Mouse (Mus musculus) heart, embryonic 15.5 days (tissue): ENCODE results near the gene Apoc1. TPM values are rescaled to one million over a fixed set of nuclear protein-coding genes. Genes with fewer than 3 reads are reported as not detected.
"Not testable (repeated sequence)": the region's sequence is repeated elsewhere in the genome, so short reads cannot be mapped to it uniquely, and the experiment has no call there.

ENCODE experiments used
- ATAC-seq: fragments of 200-750 bp; cut with Nextera tagmentation; replicated peaks from 2 replicates; pipeline ENCODE4 v1.8.0; 2017; ENCODE audit warnings: low read depth, moderate TSS enrichment; ENCODE audit not compliant: insufficient number of reproducible peaks, insufficient read depth, low FRiP score
- H3K27ac ChIP-seq: fragments of 300-500 bp; sonication (generic); 2 replicates; pipeline ENCODE4 v1.5.1; 2015; ENCODE audit warnings: mild to moderate bottlenecking, inconsistent platforms
- H3K27me3 ChIP-seq: fragments of 300-500 bp; sonication (generic); 2 replicates; pipeline ENCODE4 v1.6.1; 2015; ENCODE audit warnings: inconsistent platforms
- H3K36me3 ChIP-seq: fragments of 300-500 bp; sonication (generic); 2 replicates; pipeline ENCODE4 v1.6.1; 2015; ENCODE audit warnings: mild to moderate bottlenecking, inconsistent platforms
- H3K4me1 ChIP-seq: fragments of 300-500 bp; sonication (generic); replicated peaks from 2 replicates; pipeline ENCODE4 v1.6.1; 2015; ENCODE audit warnings: inconsistent platforms
- H3K4me2 ChIP-seq: fragments of 300-500 bp; sonication (generic); 2 replicates; pipeline ENCODE4 v1.6.1; 2015; ENCODE audit warnings: inconsistent platforms, mild to moderate bottlenecking, moderate library complexity
- H3K4me3 ChIP-seq: fragments of 300-500 bp; sonication (generic); 2 replicates; pipeline ENCODE4 v1.5.1; 2015; ENCODE audit warnings: mild to moderate bottlenecking, inconsistent platforms
- H3K9ac ChIP-seq: fragments of 300-500 bp; sonication (generic); 2 replicates; pipeline ENCODE4 v1.6.1; 2015; ENCODE audit warnings: mild to moderate bottlenecking, inconsistent platforms
- H3K9me3 ChIP-seq: fragments of 300-500 bp; sonication (generic); replicated peaks from 2 replicates; pipeline ENCODE4 v1.6.1; 2016; ENCODE audit warnings: inconsistent platforms
- WGBS: fragments of 180-500 bp; shearing (Covaris S2); methylation state at CpG from one replicate; pipeline ENCODE4 v1.1.7; 2015; ENCODE audit warnings: mixed read lengths; 5-methylcytosine and 5-hydroxymethylcytosine counted together
- polyA plus RNA-seq: library from polyadenylated mRNA; unstranded; fragments of >200 nt; fragmentation: Nextera tagmentation; extraction: Ambion mirVana; gene quantifications from 2 replicates; pipeline ENCODE4 v1.2.1, GENCODE M21; 2015

The Apoc1 gene
- polyA plus RNA-seq, 1 experiment from 2014 or later, result 12.3 TPM

DNA sequence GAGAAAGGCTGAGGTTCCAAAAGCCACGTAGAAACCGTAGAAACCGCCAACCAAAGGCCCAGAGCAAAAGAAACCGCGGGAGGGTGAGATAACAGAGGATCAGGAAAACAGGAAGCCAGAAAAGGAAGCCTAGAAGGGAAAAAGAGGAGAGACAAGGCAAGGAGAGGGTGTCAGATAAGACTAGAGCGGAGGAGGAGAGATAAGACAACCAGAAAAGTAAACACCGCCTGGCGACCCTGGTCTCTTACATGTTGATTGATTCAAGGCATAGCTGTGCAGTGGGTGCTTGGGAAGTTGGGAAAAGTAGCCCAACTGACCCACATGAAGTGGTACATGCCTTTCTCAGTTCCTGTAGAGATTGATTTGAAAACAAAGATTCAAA lies 2.7 kb upstream of the Apoc1 start:
- 15% methylated on average over 8 of the region's 8 CpGs for WGBS
- H3K4me1 ChIP-seq, result peaks cover 62% of the 10 kb centered on the region
- no peaks in the 10 kb centered on the region for H3K9me3 ChIP-seq
- H3K36me3 ChIP-seq, result peaks cover 9% of the 10 kb centered on the region; the same call in 1 of the 2 replicates
- H3K27me3 ChIP-seq, result no peaks in the 10 kb centered on the region
- ATAC-seq, result peak; percentile 14; the same call in 1 of the 2 replicates
- no peak overlapping the region for H3K4me2 ChIP-seq
- H3K4me3 ChIP-seq, result no peak overlapping the region
- H3K27ac ChIP-seq, result peak overlapping the region; percentile 77
- H3K9ac ChIP-seq, result no peak overlapping the region

DNA sequence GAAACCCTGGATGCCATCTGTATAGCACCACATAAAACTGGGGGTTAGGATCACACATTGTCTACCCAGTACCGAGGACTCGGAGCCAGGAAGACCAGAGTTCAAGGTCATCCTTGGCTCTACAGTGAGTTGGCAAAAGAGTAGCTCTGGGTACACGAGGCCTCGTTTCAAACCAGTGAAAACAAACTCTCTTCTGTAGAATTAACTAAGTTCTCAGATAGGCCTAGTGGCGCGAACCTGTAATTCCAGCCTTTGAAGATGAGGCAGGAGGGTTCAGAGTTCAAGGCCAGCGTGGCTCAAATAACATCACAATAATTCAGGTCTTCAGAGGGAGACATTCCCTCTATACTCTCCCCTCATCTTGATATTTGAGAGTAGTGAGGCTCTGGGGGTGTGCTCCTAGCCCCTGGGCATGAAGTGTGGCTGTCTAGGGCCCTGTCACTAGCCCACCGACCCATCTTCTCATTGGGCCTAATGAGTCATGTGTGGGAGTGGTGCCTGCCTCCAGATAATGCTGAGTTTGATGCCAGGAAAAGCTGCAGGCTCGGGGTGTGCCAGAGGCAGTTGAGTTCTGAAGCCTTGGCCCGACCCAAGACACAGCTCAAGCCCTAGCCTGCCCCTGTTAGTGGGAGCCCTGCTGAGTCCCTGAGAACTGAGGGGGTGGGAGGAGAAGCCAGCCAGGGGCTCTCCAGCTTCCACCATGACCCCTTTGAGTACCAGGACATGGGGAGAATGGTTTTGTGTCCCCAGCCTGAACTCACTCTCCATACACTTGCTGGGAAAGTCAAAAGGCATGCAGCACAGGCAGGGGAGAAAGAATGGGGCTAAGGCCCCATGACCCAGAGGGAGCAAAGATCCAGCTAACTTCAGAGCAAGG lies 2.1 kb upstream of the Apoc1 start:
- Histone ChIP-seq H3K27ac (peak overlapping the region; percentile 77), H3K36me3 (peaks cover 9% of the 10 kb centered on the region; the same call in 1 of the 2 replicates), H3K4me1 (peaks cover 56% of the 10 kb centered on the region), H3K4me2 (no peak overlapping the region), H3K27me3 (no peaks in the 10 kb centered on the region), H3K9me3 (no peaks in the 10 kb centered on the region), H3K9ac (no peak overlapping the region), H3K4me3 (no peak overlapping the region)
- ATAC-seq, result no peak
- WGBS, result 68% methylated on average over 10 of the region's 10 CpGs

DNA sequence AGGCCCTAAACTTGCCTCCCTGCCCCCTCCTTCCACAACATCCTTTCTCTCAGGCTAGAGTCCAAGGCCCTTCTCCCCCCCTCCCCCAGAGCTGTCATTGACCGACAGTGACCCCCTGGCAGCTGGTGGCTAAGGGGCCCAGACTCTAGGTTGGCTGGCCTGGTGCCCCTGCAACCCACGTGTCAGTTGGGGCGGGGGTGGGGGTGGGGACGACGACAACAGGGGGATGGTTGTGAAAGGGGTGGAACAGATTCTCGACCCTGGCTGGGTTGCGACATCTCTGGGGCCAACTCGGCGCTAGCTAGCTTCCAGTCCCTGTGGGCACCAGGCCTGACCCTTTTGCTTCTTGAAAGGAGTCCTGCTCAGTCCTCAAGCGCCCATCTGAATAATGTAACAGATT lies 961 bp upstream of the Apoc1 start:
- H3K9me3 ChIP-seq, result no peaks in the 10 kb centered on the region
- no peak overlapping the region for H3K4me3 ChIP-seq
- WGBS, result 27% methylated on average over 10 of the region's 10 CpGs
- peaks cover 45% of the 10 kb centered on the region for H3K4me1 ChIP-seq
- H3K9ac ChIP-seq, result no peak overlapping the region
- H3K27ac ChIP-seq, result peak overlapping the region; percentile 77
- H3K36me3 ChIP-seq, result peaks cover 9% of the 10 kb centered on the region; the same call in 1 of the 2 replicates
- peak; percentile 20; the same call in 1 of the 2 replicates for ATAC-seq
- peak overlapping the region; percentile 13; the same call in 1 of the 2 replicates for H3K4me2 ChIP-seq
- no peaks in the 10 kb centered on the region for H3K27me3 ChIP-seq

DNA sequence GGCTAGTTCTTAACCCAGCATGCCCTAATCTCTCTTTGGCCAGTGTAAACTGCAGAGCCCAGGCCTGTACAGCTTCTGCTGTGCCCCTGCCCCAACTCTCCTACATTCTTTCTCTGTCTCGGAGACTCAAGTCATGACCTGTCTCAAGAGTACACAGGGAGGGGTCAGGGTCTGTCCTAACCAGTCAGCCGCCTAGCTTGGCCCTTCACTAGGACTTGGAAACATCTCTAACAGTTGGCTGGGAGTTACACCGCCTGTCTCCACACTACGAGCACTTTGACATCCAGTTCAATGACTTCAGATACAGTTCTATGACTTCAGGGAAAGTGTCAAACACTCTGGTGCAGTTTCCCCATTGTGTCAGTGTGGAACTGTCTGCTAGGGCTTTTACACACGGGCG lies 1.0 kb downstream of the Apoc1 start:
- 67% methylated on average over 6 of the region's 6 CpGs for WGBS
- H3K4me2 ChIP-seq, result no peak overlapping the region
- ATAC-seq, result no peak
- H3K36me3 ChIP-seq, result peaks cover 5% of the 10 kb centered on the region; the same call in 1 of the 2 replicates
- H3K4me1 ChIP-seq, result peaks cover 39% of the 10 kb centered on the region
- no peak overlapping the region for H3K4me3 ChIP-seq
- no peak overlapping the region for H3K27ac ChIP-seq
- H3K9me3 ChIP-seq, result no peaks in the 10 kb centered on the region
- H3K27me3 ChIP-seq, result no peaks in the 10 kb centered on the region
- no peak overlapping the region for H3K9ac ChIP-seq

DNA sequence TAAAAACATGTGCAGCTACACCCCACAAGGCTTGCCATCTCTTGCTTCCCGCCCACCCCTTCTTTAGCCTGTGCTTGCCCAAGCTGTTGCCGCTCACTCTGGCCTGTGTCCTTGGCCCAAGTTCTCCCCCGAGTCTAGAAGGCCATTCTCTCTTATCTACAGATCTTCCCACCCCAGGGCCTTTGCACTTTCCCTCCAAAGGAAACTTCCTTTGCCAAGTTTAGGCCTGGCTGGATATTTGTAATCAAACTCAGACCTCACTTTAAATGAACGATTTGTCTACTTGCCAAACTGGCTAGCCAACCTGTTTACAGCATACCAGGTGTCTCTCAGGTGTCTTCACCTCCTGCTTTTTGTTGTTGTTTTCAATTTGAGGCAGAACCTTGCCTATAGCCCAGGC lies 1.6 kb downstream of the Apoc1 start:
- H3K36me3 ChIP-seq, result no peaks in the 10 kb centered on the region
- no peaks in the 10 kb centered on the region for H3K27me3 ChIP-seq
- ATAC-seq, result no peak
- no peaks in the 10 kb centered on the region for H3K9me3 ChIP-seq
- no peak overlapping the region for H3K4me2 ChIP-seq
- WGBS, result 79% methylated on average over 4 of the region's 4 CpGs
- H3K9ac ChIP-seq, result no peak overlapping the region
- H3K4me1 ChIP-seq, result peaks cover 36% of the 10 kb centered on the region
- H3K27ac ChIP-seq, result no peak overlapping the region
- H3K4me3 ChIP-seq, result no peak overlapping the region

DNA sequence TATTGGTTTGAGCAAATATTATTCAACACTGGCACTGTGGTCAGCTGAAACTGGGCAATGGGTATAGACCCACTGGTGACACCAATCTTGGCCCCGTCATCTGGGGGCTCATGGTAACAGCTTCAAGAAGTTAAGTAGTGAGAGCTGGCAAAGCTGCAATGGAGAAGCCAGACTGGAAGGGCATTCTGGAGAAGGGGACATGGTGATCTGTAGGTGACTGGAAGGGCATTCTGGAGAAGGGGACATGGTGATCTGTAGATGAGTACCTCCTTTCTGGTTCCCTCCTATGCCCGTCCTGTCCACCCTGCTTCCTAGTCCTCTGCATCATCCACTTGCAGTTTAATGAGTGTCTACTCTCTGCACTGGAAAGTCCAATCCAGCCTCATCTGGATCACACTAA lies 3.8 kb downstream of the Apoc1 start:
- no peak overlapping the region for H3K27ac ChIP-seq
- H3K4me1 ChIP-seq, result peaks cover 14% of the 10 kb centered on the region
- no peak overlapping the region for H3K4me2 ChIP-seq
- no peaks in the 10 kb centered on the region for H3K27me3 ChIP-seq
- no peaks in the 10 kb centered on the region for H3K36me3 ChIP-seq
- H3K9me3 ChIP-seq, result no peaks in the 10 kb centered on the region
- no peak overlapping the region for H3K4me3 ChIP-seq
- no peak for ATAC-seq
- H3K9ac ChIP-seq, result no peak overlapping the region
- 86% methylated on average over 2 of the region's 2 CpGs for WGBS

DNA sequence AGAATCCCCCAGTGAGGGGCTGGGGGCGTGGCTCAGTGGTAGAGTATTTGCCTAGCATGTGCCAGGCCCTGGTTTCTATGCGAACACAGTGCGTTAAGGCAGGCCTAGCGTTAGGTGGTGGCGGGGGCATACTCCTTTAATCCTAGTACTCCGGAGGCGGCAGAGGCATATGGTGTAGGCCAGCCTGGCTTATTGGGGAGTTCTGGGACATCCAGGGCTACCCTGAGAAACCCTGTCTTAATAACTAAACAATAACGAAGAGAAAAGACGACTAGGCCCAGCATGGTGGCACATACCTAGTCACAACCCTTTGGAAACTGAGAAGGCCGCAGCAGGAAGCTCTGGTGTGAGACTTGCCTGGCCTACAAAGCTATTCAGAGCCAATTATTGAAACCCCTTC lies 4.4 kb downstream of the Apoc1 start:
- H3K4me3 ChIP-seq, result no peak overlapping the region
- no peak overlapping the region for H3K27ac ChIP-seq
- ATAC-seq, result no peak
- no peak overlapping the region for H3K4me2 ChIP-seq
- H3K36me3 ChIP-seq, result no peaks in the 10 kb centered on the region
- no peaks in the 10 kb centered on the region for H3K27me3 ChIP-seq
- no peak overlapping the region for H3K9ac ChIP-seq
- peaks cover 9% of the 10 kb centered on the region for H3K4me1 ChIP-seq
- H3K9me3 ChIP-seq, result no peaks in the 10 kb centered on the region
- 88% methylated on average over 10 of the region's 10 CpGs for WGBS

DNA sequence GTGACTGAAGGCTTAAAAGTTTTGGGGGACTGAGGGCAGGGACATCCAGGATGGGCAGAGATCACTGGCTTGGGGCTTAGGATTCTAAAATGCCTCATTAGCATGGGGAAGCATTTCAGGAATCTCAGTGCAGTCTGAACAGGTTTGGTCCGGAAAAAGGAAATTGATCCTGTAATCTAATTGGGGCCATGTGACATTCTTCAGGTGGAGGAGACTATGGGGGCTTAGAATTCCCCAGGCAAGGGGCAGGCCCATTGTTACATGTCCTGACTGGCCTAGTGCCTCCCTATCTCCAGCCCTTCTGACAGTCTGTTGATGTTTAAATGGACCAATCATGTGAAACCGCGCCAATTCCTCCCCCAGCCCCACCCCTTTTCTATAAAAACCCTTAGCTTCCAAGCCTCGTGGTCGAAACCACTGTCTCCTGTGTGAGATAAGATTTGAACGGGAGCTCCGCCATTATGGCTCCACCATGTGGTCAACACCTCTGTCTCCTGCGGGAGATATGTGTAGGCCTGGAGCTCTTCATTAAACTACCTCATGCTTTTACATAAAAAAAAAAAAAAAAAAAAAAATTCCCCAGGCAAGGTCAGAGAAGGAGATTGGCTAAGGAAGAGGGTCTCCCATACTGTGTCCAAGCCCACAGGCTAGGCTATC lies 5.4 kb downstream of the Apoc1 start:
- 44% methylated on average over 8 of the region's 8 CpGs for WGBS
- ATAC-seq, result not testable (repeated sequence)

DNA sequence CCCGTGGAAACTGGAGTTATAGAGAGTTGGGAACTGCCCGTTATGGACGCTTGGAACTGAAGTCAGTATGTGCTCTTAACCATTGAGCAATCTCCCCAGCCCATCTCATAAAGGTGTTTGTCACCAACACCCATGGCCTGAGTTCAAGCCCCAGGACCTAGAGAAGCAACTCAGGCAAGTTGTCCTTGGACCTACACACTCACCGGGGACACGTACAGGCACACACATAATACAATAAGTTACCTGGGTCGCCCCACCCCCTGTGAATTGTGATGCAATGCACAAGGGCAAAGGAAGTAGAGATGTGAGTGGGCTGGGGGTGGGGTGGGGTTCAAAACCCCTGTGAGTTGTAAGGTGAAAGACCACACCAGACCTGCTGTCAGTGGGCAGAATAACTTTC lies 5.9 kb downstream of the Apoc1 start:
- no peak for ATAC-seq

More for the DNA sequence above, 5.4 kb downstream of the Apoc1 start:
- not testable (repeated sequence) for H3K9ac ChIP-seq, H3K9me3 ChIP-seq, H3K4me2 ChIP-seq, H3K4me3 ChIP-seq, H3K4me1 ChIP-seq, H3K27me3 ChIP-seq, H3K36me3 ChIP-seq, H3K27ac ChIP-seq

DNA sequence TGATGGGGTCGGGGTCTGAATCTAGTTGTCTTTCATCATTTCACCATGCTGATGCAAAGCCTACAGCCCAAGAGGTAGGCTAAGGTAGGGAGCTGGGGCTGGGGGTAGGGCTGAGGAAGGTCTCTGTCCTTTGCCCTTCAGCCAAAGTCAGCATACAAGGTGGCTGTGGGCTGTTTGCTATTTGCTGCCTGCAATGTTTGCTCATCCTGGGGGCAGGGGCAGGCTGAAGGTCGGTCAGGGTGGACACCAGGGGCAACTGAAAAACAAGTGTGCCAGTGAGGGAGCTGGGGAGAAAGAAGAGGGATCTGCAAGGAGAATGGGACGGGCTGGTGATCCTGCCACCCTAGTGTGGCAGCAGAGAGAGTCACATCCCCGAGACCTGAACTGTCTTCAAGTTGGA lies 7.1 kb downstream of the Apoc1 start:
- H3K27ac ChIP-seq, result no peak overlapping the region
- ATAC-seq, result no peak

More for the DNA sequence above, 5.9 kb downstream of the Apoc1 start:
- no peaks in the 10 kb centered on the region for H3K36me3 ChIP-seq
- H3K9ac ChIP-seq, result no peak overlapping the region
- H3K27me3 ChIP-seq, result no peaks in the 10 kb centered on the region
- 0 out of 2 replicates have a peak, but pooled peaks cover under 1% of the 10 kb centered on the region for H3K4me1 ChIP-seq
- 83% methylated on average over 6 of the region's 6 CpGs for WGBS
- H3K27ac ChIP-seq, result no peak overlapping the region
- no peaks in the 10 kb centered on the region for H3K9me3 ChIP-seq
- H3K4me3 ChIP-seq, result no peak overlapping the region
- H3K4me2 ChIP-seq, result no peak overlapping the region

DNA sequence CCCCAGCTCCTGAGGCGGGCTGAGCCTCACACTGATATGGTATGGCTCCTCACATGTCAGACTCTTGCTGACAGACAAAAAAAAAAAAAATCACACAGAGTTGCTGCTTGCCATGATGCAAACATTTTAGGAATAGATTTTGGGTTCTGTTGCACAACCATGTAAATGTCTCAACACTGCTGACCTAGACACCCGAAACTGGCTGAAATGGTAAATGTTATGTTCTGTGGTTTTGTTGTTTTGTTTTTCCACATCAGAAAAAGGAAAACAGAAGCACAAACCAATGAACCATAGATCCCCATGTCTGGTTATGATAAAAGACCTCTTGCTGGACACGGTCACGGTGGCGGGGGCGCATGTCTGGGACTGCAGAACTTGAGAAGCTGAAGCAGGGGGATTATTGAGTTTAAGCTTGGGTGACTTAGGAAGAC lies 8.7 kb downstream of the Apoc1 start:
- no peaks in the 10 kb centered on the region for H3K36me3 ChIP-seq
- ATAC-seq, result no peak
- H3K9me3 ChIP-seq, result no peaks in the 10 kb centered on the region
- 85% methylated on average over 6 of the region's 6 CpGs for WGBS
- H3K27me3 ChIP-seq, result no peaks in the 10 kb centered on the region
- H3K9ac ChIP-seq, result no peak overlapping the region
- no peak overlapping the region for H3K4me3 ChIP-seq
- peaks cover 5% of the 10 kb centered on the region; the same call in 1 of the 2 replicates for H3K4me1 ChIP-seq
- no peak overlapping the region for H3K4me2 ChIP-seq
- H3K27ac ChIP-seq, result no peak overlapping the region

More for the DNA sequence above, 7.1 kb downstream of the Apoc1 start:
- Histone ChIP-seq H3K36me3 (no peaks in the 10 kb centered on the region), H3K27me3 (no peaks in the 10 kb centered on the region), H3K4me3 (no peak overlapping the region), H3K9ac (no peak overlapping the region), H3K4me1 (peaks cover 5% of the 10 kb centered on the region; the same call in 1 of the 2 replicates), H3K4me2 (no peak overlapping the region), H3K9me3 (no peaks in the 10 kb centered on the region)
- WGBS, result 54% methylated on average over 4 of the region's 4 CpGs
